Mouse (Mus musculus): ENCODE measurements around the gene Ccl25.
"Not testable (repeated sequence)": the region's sequence is repeated elsewhere in the genome, so short reads cannot be mapped to it uniquely, and the experiment has no call there.

Gene Ccl25

DNA sequence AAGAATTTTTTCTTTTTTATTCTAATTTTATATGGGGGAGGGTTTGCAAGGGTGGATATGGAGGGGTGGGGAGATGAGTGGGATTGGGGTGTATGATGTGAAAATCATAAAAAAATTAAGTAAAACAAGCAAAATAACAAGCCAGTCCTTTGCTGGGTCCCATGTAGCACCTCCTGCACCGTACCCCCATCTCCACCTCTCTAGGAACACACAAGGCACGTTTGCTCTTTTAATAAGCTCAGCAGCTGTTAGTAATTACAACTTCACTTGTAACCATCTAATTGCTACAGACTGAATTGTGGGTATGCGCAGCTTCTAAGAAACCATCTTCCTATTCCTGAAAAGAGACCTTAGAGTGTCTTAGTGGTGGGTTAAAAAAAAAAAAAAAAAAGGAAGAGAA, 15.2 kb downstream of the Ccl25 start:
- DNase-seq (ENCODE audit: low read depth) = no peak

DNA sequence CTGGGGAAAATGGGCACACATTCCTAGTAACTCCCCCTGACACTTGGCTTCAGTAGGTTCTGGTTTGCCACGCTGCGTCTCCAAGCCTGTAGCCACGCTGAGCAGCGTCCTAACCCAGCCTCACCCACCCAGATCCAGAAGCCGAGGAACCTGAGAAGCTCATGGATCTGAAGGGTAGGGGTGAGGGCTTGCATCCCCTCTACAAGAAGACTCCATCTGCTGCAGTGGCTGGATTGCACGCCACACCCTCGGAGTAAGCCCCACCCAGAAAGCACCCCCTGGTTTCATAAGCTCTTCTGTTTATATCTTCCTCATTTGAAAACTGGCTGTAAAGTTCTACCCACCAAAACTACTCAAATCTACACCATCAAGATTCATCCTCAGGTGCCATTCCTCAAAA, 22.7 kb downstream of the Ccl25 start:
- no peak for DNase-seq (ENCODE audit: low read depth)

DNA sequence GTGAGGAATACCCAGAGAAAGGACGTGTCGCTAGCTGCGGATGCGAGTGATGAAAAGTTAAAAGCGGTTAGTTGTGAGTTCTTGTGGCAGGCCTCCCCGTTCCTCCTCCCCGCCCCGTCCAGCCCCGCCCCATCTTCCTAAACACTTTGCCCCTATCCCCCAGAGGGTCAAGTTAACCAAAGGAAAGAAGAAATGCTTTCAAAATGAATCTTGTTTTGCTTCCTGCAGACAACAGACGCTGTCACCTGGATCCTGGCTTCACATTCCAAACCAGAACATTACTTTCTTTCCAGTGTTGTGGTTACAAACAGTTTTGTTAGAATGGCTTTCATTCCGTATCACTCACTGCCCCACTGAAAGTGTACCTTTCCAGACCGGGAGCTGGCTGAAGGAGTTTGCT, 23.3 kb downstream of the Ccl25 start:
- no peak for DNase-seq (ENCODE audit: low read depth)

DNA sequence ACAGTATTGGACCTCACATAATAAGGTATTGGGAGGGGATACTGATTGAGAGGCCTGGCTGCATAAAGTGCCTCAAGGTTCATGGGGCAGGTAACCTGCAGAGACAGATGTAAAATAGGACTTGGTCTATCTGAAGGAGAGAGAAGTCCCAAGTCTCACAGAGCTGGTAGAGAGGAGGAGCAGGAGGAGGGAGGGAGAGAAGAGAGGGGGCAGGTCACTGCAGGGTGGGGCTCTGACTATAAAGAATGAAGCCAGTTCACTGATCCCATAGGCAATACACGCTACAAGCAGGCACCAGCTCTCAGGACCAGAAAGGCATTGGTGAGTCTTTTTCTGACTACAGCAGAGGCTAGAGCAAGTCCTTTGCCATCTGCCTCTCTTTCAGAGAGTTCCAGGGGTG, 24.3 kb downstream of the Ccl25 start:
- no peak for DNase-seq (ENCODE audit: low read depth)

GRCm38 (mm10) chr8:4350618-4351017, 25.6 kb downstream of the Ccl25 start:
- DNase-seq (ENCODE audit: low read depth) = no peak

- not testable (repeated sequence) for DNase-seq (ENCODE audit: low read depth)
Observed at GRCm38 (mm10) chr8:4352562-4352961, 27.6 kb downstream of the Ccl25 start.

GRCm38 (mm10) chr8:4353741-4354140, 28.7 kb downstream of the Ccl25 start:
- no peak for DNase-seq (ENCODE audit: low read depth)

GRCm38 (mm10) chr8:4354516-4354915, 29.5 kb downstream of the Ccl25 start:
- DNase-seq (ENCODE audit: low read depth) = no peak

GRCm38 (mm10) chr8:4355455-4355854, 30.4 kb downstream of the Ccl25 start:
- DNase-seq (ENCODE audit: low read depth) = no peak

DNA sequence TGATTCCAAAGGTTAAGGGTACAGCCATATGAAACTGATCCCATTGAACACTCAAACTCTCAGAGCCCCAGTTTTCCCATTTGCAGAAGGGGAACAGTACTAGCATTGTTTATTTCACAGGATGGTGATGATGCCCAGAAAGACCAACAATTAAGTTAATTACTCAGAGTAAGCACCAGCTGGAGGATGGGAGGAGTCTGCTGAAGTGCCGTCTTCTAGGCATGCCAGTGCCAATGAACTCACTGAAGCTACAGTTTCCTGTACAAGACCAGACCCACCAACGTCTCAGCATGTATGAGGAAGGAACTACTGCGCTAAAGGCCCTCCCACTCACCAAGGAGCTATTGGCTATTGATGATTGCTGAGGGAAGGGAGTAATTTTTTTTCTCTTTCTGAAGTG, 34.4 kb downstream of the Ccl25 start:
- no peak for DNase-seq (ENCODE audit: low read depth)

DNA sequence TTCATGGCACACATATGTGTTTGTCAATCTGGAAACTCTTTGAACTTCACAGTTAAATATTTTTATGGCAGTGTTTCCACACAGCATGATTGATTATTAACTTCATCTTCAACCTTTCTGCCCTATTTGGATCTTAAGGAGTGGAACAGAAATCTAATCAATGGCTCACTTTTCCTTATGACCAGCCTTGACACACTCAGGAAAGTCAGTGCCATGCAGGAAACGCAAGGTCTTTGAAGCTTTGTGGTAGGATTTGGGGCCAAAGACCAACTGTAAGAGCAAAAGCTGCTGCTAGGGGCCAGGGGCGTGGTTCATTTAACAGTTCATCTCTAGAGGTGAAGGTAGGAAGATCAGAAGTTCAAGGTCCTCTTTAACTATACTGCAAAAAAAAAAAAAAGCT, 35.9 kb downstream of the Ccl25 start:
- no peak for DNase-seq (ENCODE audit: low read depth)

DNA sequence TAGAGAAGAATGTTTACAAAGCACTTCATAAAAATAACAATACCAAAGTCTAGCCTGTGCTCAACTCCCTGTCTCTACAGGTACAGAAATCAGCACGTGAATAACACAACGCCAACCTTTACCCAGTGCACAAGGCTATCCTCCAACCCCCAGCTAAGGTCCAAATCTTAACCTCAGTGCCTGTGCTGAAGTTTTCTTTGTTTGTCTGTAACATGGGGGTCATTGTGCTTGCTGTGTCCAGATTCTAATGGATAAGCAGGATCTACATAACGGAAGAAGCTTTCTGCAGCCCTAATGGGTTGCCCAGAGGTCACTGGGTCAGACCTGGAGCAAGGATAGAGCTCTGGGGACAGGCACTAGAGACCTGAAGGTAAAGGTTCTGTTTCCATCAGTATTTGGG, 41.2 kb downstream of the Ccl25 start:
- DNase-seq (ENCODE audit: low read depth) = no peak

DNA sequence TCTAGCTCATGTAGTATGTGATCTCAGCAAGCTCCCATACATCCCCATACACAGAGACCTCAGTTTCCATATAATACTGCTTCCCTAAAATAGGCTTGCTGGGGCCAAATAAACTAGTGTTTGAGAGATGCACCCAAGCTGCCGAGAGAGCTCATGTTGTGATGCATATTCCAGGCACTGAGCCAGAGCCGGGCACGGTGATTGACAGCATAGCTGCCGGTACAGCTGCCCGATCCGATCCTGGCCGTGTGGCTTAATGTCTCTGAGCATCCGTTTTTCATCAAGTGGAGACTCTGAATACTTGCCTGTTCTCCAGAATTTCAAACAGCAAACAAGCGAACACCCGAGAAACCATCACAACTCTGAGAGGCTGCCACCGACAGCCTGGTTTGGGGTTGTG, 42.8 kb downstream of the Ccl25 start:
- no peak for DNase-seq (ENCODE audit: low read depth)

DNA sequence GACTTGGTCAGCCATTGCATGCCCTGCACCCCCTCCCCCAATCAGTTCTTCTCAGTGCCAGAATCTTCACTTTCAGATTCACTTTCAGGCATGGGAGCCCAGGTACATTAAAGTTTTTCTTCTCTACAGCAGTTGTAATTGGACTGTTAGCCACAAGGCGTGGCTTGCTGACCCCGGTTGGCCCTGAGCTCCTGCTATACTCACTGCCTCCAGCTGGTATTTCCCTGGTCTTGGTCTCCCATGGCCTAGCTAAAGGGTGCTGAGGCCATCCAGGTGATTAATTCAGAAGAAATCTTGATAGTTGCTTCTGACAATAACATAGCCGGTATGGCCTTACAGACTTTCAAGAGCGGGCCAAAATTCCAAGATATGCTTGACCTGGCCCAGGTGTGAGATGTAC, 43.5 kb downstream of the Ccl25 start:
- DNase-seq (ENCODE audit: low read depth) = no peak

DNA sequence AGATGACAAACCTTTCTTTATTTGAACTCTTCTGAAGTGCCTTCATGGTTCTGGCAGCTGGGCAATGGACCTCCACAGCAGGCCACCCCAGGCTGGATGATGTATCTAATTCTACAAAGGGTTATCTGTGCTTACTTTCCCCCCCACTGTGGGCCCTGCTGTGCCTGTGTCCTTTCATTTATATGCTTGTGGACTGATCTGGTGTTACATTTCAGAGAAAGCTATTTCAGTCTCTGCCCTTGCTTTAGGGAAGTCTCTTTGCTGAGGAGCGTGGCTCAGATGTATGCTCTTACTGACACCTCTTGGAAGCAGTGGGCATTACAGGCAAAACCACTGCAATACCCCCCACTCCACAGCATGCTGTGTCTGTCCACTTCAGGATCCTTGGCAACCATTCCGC, 45.1 kb downstream of the Ccl25 start:
- peak; percentile 76 for DNase-seq (ENCODE audit: low read depth)

DNA sequence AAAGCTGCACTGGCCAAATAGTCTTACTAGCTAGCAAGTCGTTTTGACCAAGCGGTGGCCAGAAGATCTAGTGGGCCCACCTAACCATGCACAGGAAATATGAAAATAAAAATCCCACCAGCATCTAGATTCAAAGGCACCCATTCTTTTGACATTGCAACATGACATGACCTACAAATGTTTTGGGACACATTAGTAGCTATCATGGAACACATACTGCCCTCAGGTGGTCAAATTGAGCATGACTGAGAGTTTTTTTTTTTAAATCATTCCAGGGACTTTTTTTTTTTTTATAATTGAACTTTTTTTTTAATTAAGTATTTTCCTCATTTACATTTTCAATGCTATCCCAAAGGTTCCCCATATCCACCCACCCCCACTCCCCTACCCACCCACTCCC, 47.6 kb downstream of the Ccl25 start:
- peak; percentile 40 for DNase-seq (ENCODE audit: low read depth)

DNA sequence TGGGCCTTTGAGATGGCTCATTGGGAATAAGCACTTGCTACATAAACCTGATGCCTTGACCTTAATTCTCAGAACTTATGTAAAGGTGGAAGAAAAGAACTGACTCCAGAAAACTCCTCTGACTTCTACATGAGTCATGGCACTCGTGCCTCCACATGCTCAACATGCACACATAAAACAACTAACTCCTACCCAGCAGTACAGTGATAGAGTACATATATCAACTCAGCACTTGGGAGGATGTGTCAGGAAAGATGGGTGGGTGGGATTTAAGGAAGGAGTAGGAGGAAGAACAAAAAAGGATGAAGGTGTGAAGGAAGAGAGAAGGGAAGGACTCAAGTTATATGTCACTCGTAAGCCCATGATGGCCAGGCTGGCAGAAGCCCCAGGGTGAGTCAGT, 76.4 kb downstream of the Ccl25 start:
- DNase-seq (ENCODE audit: low read depth) = no peak

- DNase-seq (ENCODE audit: low read depth) = no peak
Observed at GRCm38 (mm10) chr8:4403960-4404879, 79.2 kb downstream of the Ccl25 start.

DNA sequence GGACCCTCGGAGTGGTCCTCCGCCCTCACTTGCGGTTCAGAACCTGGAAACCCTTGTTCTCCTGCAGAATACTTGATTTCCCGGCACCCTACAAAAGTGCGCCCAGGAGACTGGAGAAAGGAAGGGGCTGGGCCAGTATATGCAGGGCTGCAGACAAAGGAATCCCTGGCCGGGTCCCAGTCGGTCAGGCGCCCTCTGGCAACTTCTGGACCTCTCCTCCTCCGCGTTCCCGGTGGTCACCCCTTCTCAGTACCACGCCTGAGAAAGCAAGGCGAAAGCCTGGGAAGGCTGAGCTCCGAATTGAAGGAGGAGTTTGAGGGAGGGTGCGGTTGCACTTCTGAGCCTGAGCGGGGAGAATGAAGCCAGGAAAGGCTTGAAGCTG, 79.9 kb downstream of the Ccl25 start:
- no peak for DNase-seq (ENCODE audit: low read depth)

GRCm38 (mm10) chr8:4408425-4408824, 83.4 kb downstream of the Ccl25 start:
- not testable (repeated sequence) for DNase-seq (ENCODE audit: low read depth)

All from naive thymus-derived CD4-positive, alpha-beta T cell, adult 2 months (primary cell).